Mouse (Mus musculus) liver, embryonic 14.5 days (tissue): ENCODE results near the gene Ino80. TPM values are rescaled to one million over a fixed set of nuclear protein-coding genes. Genes with fewer than 3 reads are reported as not detected.

Source experiments
- ATAC-seq: fragments of 200-750 bp; cut with Nextera tagmentation; 2 replicates; pipeline ENCODE4 v1.8.0; 2017; ENCODE audit warnings: moderate number of reproducible peaks, mild to moderate bottlenecking, moderate library complexity; ENCODE audit not compliant: insufficient read depth
- DNase-seq, 3 experiments: peaks; one replicate each; pipeline ENCODE4 v3.0.0-alpha.2; 2012 to 2013; ENCODE audit warnings: low read depth in 3 of 3, low spot score in 3 of 3
- H3K27ac ChIP-seq: fragments of 300-500 bp; sonication (generic); 2 replicates; pipeline ENCODE4 v1.5.1; 2014; ENCODE audit warnings: moderate library complexity, mild to moderate bottlenecking, control low read depth, inconsistent platforms
- H3K27me3 ChIP-seq: fragments of 300-500 bp; sonication (generic); 2 replicates; pipeline ENCODE4 v1.6.1; 2014; ENCODE audit warnings: mild to moderate bottlenecking, low read length, moderate library complexity; ENCODE audit not compliant: control insufficient read depth, insufficient read depth
- H3K36me3 ChIP-seq: fragments of 300-500 bp; sonication (generic); replicated peaks from 2 replicates; pipeline ENCODE4 v1.6.1; 2014; ENCODE audit warnings: low read depth; ENCODE audit not compliant: control insufficient read depth, insufficient read depth
- H3K4me1 ChIP-seq, 2 experiments: fragments of 200-500 bp in 1 of 2; fragments of 300-500 bp in 1 of 2; sonication (generic) in 1 of 2; replicated peaks; 2 replicates each; pipeline ENCODE4 v1.6.1; 2012 to 2014; ENCODE audit warnings: antibody characterized with exemption in 1 of 2, inconsistent platforms in 1 of 2, low read length in 1 of 2; ENCODE audit not compliant: control insufficient read depth in 2 of 2, insufficient read depth in 2 of 2
- H3K4me2 ChIP-seq: fragments of 300-500 bp; sonication (generic); 2 replicates; pipeline ENCODE4 v1.6.1; 2014; ENCODE audit warnings: low read depth, mild to moderate bottlenecking, control low read depth, moderate library complexity
- H3K4me3 ChIP-seq, 2 experiments: fragments of 200-500 bp in 1 of 2; fragments of 300-500 bp in 1 of 2; sonication (generic) in 1 of 2; 2 replicates each; pipeline ENCODE4 v1.5.1; 2012 to 2014; ENCODE audit warnings: low read depth in 2 of 2, low read length in 2 of 2, mild to moderate bottlenecking in 2 of 2, control low read depth in 1 of 2, inconsistent platforms in 1 of 2, moderate library complexity in 1 of 2; ENCODE audit not compliant: insufficient read depth in 1 of 2
- H3K9ac ChIP-seq: fragments of 300-500 bp; sonication (generic); replicated peaks from 2 replicates; pipeline ENCODE4 v1.6.1; 2014; ENCODE audit warnings: mild to moderate bottlenecking, control low read depth, moderate library complexity
- H3K9me3 ChIP-seq: fragments of 300-500 bp; sonication (generic); 2 replicates; pipeline ENCODE4 v1.6.1; 2016; ENCODE audit warnings: low read length, mixed read lengths; ENCODE audit not compliant: control insufficient read depth
- CTCF ChIP-seq: IDR thresholded peaks from 2 replicates; pipeline ENCODE4 v1.5.1; 2016; ENCODE audit warnings: antibody characterized with exemption, low read depth, control low read depth
- EP300 ChIP-seq: IDR thresholded peaks from 2 replicates; pipeline ENCODE4 v1.6.1; 2016; ENCODE audit warnings: antibody characterized with exemption, low read depth
- WGBS: fragments of 180-500 bp; shearing (Covaris S2); extraction: QIAGEN DNeasy Blood & Tissue Kit; methylation state at CpG from one replicate; pipeline ENCODE4 v1.1.7; 2014; ENCODE audit not compliant: insufficient replicate concordance; 5-methylcytosine and 5-hydroxymethylcytosine counted together
- polyA plus RNA-seq, 2 experiments: library from polyadenylated mRNA; depleted of rRNA in 1 of 2; stranded (reverse) in 1 of 2; unstranded in 1 of 2; fragments of >200 nt; fragmentation: Nextera tagmentation in 1 of 2; extraction: Ambion mirVana in 1 of 2; gene quantifications; 2 replicates each; pipeline versions ENCODE4 v1.2.1 to v1.2.3; 2012 to 2014

Ino80 gene
- polyA plus RNA-seq, 2 experiments: 1.8 to 4.4 TPM

DNA sequence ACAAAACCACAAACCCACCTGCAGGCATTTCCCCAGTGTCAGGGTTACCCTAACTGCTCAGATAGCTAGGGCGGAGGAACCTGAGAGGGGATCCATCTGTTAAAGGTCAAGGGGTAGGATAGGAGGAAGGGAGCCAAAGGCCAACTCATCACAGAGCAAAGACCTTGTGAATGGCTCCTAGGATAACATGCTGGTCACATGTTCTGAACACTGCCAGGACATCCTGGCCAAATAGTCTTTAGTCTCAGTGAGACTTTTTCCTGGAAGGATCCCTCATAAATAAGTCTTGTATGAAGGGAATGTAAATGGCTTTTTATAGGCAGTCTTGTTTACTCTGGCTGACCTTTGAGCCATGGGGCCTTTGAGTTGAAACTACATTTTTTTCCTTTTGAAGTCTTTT, 78.8 kb downstream of the Ino80 start:
- ATAC-seq (no peak), DNase-seq (no peak)
- Histone ChIP-seq H3K36me3 (peaks cover 12% of the 10 kb centered on the region), H3K4me3 (no peak overlapping the region), H3K9me3 (no peaks in the 10 kb centered on the region), H3K4me2 (no peak overlapping the region), H3K4me1 (no peaks in the 10 kb centered on the region), H3K27ac (no peak overlapping the region), H3K9ac (no peak overlapping the region), H3K27me3 (no peaks in the 10 kb centered on the region)
- TF ChIP-seq EP300 (no peak), CTCF (no peak)
- WGBS: 77% methylated on average over 1 of the region's 1 CpGs

DNA sequence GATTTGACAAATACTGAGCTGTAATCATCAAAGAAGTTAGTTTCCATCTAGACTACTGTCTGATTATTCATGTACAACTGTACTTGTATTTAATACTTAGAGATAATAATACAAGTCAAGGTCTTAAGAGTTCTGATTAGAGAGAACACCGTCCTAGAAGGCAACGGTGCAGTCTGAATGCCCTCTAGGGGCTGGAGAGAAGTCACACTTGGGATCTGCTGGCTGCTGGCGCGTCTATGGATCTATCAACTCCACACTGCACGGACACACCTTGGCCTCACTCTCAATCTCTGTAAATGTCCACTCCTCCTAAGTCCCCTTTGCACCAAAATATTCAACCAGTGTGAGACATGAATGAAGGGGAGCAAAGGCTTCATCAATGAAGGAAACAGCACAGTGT, 79.2 kb downstream of the Ino80 start:
- Histone ChIP-seq H3K36me3 (peaks cover 12% of the 10 kb centered on the region), H3K9me3 (no peaks in the 10 kb centered on the region), H3K4me2 (no peak overlapping the region), H3K4me3 (no peak overlapping the region), H3K4me1 (no peaks in the 10 kb centered on the region), H3K27ac (no peak overlapping the region), H3K9ac (no peak overlapping the region), H3K27me3 (no peaks in the 10 kb centered on the region)
- 83% methylated on average over 5 of the region's 5 CpGs for WGBS
- TF ChIP-seq CTCF (no peak), EP300 (no peak)
- no peak for DNase-seq
- ATAC-seq: no peak

DNA sequence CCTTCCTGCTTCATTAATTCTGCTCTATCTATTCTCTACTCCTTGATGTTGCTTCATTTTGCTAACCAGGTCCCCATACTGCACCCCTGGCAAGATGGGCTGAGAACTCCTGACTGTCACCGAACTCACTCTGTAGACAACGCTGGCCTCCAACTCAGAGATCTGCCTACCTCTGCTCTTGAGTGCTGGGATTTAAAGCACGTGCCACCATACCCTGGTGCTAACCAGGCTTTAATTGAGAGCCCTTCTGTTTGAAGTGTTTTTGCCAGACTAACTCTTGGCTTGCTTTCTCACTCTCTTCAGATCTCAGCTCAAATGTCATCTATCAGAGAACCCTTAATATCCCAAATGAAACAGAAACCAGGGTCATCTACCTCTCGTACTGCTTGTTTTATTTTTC, 87.5 kb downstream of the Ino80 start:
- Histone ChIP-seq H3K27me3 (no peaks in the 10 kb centered on the region), H3K9ac (no peak overlapping the region), H3K36me3 (peaks cover 3% of the 10 kb centered on the region), H3K4me3 (no peak overlapping the region), H3K4me2 (no peak overlapping the region), H3K27ac (no peak overlapping the region), H3K4me1 (no peaks in the 10 kb centered on the region), H3K9me3 (no peaks in the 10 kb centered on the region)
- DNase-seq (no peak), ATAC-seq (no peak)
- TF ChIP-seq EP300 (no peak), CTCF (no peak)
- WGBS: 87% methylated on average over 4 of the region's 4 CpGs

DNA sequence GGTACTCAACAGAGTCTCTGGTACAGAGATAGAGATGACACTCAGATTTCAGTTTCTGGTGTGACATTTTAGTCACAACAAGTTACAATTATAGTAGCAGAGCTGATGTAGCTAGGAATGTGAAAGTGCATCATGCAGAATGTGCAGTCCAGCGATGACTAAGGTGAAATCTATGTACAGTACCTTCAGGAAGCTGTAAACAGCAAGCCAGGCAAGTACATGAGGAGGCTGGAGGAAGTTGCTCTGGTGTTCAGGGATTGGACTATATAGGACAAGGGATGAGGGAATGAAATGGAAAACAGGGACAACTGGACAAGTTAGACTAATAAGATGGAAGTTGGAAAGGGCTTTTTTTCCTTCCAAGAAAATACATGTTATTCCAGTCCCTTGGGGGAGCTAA, 89.2 kb downstream of the Ino80 start:
- no peaks in the 10 kb centered on the region for H3K27me3 ChIP-seq

DNA sequence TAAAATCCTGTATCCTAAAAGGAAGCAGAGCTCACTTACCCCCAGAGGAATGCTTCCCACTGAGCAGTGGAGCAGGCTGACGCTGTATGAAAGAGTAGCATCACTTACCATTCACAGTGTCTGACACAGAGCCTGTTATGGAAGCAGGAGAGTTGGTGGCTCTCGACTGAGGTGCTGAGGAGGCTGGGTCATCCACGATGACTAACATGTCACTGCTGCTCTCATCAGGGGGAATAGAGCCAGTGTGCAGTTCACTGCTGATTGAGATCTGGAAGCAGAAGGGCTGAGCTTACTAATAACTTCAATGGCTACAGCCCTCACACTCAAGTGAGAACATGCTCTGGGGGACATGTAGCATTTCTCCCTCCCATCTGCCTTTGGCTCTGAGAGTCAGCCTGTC, 98.0 kb downstream of the Ino80 start:
- TF ChIP-seq EP300 (no peak), CTCF (no peak)
- no peak for ATAC-seq
- Histone ChIP-seq H3K4me3 (no peak overlapping the region), H3K4me1 (no peaks in the 10 kb centered on the region), H3K4me2 (no peak overlapping the region), H3K36me3 (peaks cover 44% of the 10 kb centered on the region), H3K27ac (no peak overlapping the region), H3K27me3 (no peaks in the 10 kb centered on the region), H3K9me3 (no peaks in the 10 kb centered on the region), H3K9ac (no peak overlapping the region)
- 76% methylated on average over 3 of the region's 3 CpGs for WGBS
- no peak for DNase-seq

More for the DNA sequence above, 89.2 kb downstream of the Ino80 start:
- H3K4me1 ChIP-seq: no peaks in the 10 kb centered on the region
- ATAC-seq (no peak), DNase-seq (no peak)
- H3K4me3 ChIP-seq: no peak overlapping the region
- WGBS: 80% methylated on average over 1 of the region's 1 CpGs
- H3K27ac ChIP-seq: no peak overlapping the region
- peaks cover 4% of the 10 kb centered on the region for H3K36me3 ChIP-seq
- TF ChIP-seq EP300 (no peak), CTCF (no peak)
- H3K9me3 ChIP-seq: no peaks in the 10 kb centered on the region
- no peak overlapping the region for H3K4me2 ChIP-seq
- no peak overlapping the region for H3K9ac ChIP-seq
